Mouse (Mus musculus) kidney, embryonic 14.5 days (tissue): Measurements from ENCODE around the gene Cwc25. TPM values are rescaled to one million over a fixed set of nuclear protein-coding genes. Genes with fewer than 3 reads are reported as not detected.
"Not testable (repeated sequence)": the region's sequence is repeated elsewhere in the genome, so short reads cannot be mapped to it uniquely, and the experiment has no call there.

Source experiments
- ATAC-seq: fragments of 200-750 bp; cut with Nextera tagmentation; 2 replicates; pipeline ENCODE4 v1.8.0; 2017; ENCODE audit warnings: moderate number of reproducible peaks, mild to moderate bottlenecking, moderate TSS enrichment, moderate library complexity; ENCODE audit not compliant: low FRiP score, low TSS enrichment
- H3K27ac ChIP-seq: fragments of 300-500 bp; sonication (generic); 2 replicates; pipeline ENCODE4 v1.5.1; 2014; ENCODE audit warnings: low read depth, mild to moderate bottlenecking, low read length, moderate library complexity, mixed read lengths
- H3K27me3 ChIP-seq: fragments of 300-500 bp; sonication (generic); 2 replicates; pipeline ENCODE4 v1.6.1; 2014; ENCODE audit warnings: mild to moderate bottlenecking, low read length; ENCODE audit not compliant: control insufficient read depth, insufficient read depth
- H3K36me3 ChIP-seq: fragments of 300-500 bp; sonication (generic); 2 replicates; pipeline ENCODE4 v1.6.1; 2014; ENCODE audit warnings: low read length, mixed read lengths; ENCODE audit not compliant: control insufficient read depth, insufficient read depth
- H3K4me1 ChIP-seq: fragments of 300-500 bp; sonication (generic); 2 replicates; pipeline ENCODE4 v1.6.1; 2014; ENCODE audit warnings: low read length, mixed read lengths; ENCODE audit not compliant: control insufficient read depth, insufficient read depth
- H3K4me2 ChIP-seq: fragments of 300-500 bp; sonication (generic); replicated peaks from 2 replicates; pipeline ENCODE4 v1.6.1; 2014; ENCODE audit warnings: low read depth, mild to moderate bottlenecking, low read length
- H3K4me3 ChIP-seq: fragments of 300-500 bp; sonication (generic); 2 replicates; pipeline ENCODE4 v1.5.1; 2014; ENCODE audit warnings: mild to moderate bottlenecking, low read length
- H3K9ac ChIP-seq: fragments of 300-500 bp; sonication (generic); 2 replicates; pipeline ENCODE4 v1.6.1; 2014; ENCODE audit warnings: low read depth, mild to moderate bottlenecking, low read length, moderate library complexity
- H3K9me3 ChIP-seq: fragments of 300-500 bp; sonication (generic); 2 replicates; pipeline ENCODE4 v1.6.1; 2016; ENCODE audit warnings: low read length; ENCODE audit not compliant: control insufficient read depth
- WGBS: fragments of 180-500 bp; shearing (Covaris S2); extraction: QIAGEN DNeasy Blood & Tissue Kit; methylation state at CpG from one replicate; pipeline ENCODE4 v1.1.7; 2014; 5-methylcytosine and 5-hydroxymethylcytosine counted together
- polyA plus RNA-seq: library from polyadenylated mRNA; unstranded; fragments of >200 nt; fragmentation: Nextera tagmentation; extraction: Ambion mirVana; gene quantifications from 2 replicates; pipeline ENCODE4 v1.2.1, GENCODE M21; 2014

Gene Cwc25
- polyA plus RNA-seq, 1 experiment from 2014 or later, result 13.7 TPM

DNA sequence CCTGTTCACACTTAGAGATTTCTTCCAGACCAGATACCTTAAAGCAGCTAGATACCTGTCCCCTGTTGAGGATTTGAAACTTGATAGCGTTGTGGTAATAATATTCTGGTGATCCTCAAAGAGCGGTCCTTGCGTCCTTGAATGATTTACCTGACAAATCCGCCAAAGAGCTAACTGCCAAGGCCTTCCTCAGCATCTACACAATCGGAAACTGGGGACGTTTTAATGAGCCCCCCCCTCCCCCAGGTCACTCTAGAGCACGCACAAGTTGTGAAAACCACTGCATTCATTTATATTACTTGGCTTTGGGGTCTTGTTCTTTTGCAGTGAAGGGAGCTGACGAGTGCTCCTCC is 31.7 kb upstream of the Cwc25 start:
- peaks cover 14% of the 10 kb centered on the region for H3K4me1 ChIP-seq
- no peak overlapping the region for H3K9ac ChIP-seq
- H3K4me3 ChIP-seq, result no peak overlapping the region
- H3K4me2 ChIP-seq, result peak overlapping the region; percentile 19
- H3K9me3 ChIP-seq, result no peaks in the 10 kb centered on the region
- WGBS, result 33% methylated on average over 8 of the region's 8 CpGs
- H3K27ac ChIP-seq, result no peak overlapping the region
- H3K36me3 ChIP-seq, result no peaks in the 10 kb centered on the region
- H3K27me3 ChIP-seq, result no peaks in the 10 kb centered on the region
- no peak for ATAC-seq

DNA sequence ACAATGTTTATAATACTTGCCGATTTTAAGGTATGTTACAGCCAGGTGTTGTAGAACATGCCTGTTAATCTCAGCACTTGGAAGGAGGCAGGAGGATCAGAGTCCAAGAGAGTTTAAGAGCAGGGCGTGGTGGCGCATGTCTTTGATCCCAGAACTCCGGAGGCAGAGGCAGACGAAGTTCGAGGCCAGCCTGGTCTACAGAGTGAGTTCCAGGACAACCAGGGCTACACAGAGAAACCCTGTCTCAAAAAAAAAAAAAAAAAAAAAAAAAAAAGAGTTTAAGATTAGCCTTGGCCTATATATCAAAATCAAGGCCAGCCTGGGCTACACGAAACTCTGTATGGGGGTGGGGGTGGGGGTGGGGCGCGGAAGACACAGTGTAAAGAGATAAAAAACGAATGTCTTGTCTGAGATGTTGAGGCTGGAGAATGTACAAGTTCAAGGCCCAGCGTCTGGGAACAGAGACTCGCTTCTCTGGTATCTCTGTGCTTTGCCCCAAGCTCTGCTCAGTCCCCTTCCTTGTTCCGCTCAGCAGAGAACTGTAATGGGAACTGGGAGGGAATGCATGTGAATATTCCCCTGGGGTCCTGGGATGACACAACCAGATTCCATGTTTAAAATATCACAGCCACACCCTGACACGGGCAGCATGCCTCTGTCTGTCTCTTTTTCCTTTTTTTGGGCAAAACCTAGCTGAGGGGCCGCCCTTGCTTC is 31.2 kb upstream of the Cwc25 start:
- H3K4me2 ChIP-seq, result peak overlapping the region; percentile 19; the same call in 1 of the 2 replicates

DNA sequence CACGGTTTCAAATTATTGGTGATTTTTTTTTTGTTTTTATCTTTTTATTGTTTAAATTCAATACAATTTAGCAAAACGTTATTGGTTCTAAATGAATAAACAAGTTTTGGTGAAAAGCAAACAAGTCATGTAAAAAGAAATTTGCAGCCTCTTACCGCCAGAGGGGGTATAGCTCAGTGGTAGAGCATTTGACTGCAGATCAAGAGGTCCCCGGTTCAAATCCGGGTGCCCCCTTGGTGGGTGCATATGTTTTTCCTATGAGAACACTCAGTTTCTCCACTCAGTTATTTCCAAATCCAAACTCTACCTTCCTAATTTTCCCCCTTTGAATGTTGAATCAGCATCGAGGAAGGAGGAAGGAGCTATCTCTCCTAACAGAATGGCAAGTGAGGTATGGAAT is 30.6 kb upstream of the Cwc25 start:
- H3K36me3 ChIP-seq, result no peaks in the 10 kb centered on the region
- no peak overlapping the region for H3K27ac ChIP-seq
- peaks cover 9% of the 10 kb centered on the region for H3K4me1 ChIP-seq
- WGBS, result 6% methylated on average over 6 of the region's 6 CpGs
- ATAC-seq, result no peak
- no peak overlapping the region for H3K4me2 ChIP-seq
- no peaks in the 10 kb centered on the region for H3K9me3 ChIP-seq
- no peak overlapping the region for H3K9ac ChIP-seq
- H3K27me3 ChIP-seq, result no peaks in the 10 kb centered on the region
- no peak overlapping the region for H3K4me3 ChIP-seq

More for the DNA sequence above, 31.2 kb upstream of the Cwc25 start:
- Histone ChIP-seq H3K4me1 (peaks cover 14% of the 10 kb centered on the region), H3K9me3 (no peaks in the 10 kb centered on the region), H3K36me3 (no peaks in the 10 kb centered on the region), H3K27me3 (no peaks in the 10 kb centered on the region), H3K9ac (no peak overlapping the region), H3K4me3 (no peak overlapping the region), H3K27ac (no peak overlapping the region)
- 55% methylated on average over 15 of the region's 15 CpGs for WGBS
- no peak for ATAC-seq

DNA sequence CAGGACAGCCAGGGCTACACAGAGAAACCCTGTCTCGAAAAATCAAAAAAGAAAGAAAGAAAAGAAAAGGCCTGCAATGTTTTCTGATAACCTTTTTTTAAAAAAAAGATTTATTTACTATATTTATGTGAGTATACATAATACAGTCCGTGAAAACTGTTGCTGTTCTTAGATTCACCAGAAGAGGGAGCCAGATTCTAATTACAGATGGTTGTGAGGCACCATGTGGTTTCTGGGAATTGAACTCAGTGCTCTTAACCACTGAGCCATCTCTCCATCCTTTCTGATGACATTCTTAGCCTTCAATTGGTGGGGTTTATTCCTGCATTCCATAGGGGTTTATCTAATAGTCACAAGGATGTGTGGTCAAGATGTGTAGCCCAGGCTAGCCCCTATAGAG is 26.8 kb upstream of the Cwc25 start:
- H3K27me3 ChIP-seq, result no peaks in the 10 kb centered on the region
- no peaks in the 10 kb centered on the region for H3K9me3 ChIP-seq
- ATAC-seq, result no peak
- no peak overlapping the region for H3K4me2 ChIP-seq
- H3K36me3 ChIP-seq, result no peaks in the 10 kb centered on the region
- H3K4me3 ChIP-seq, result no peak overlapping the region
- no peak overlapping the region for H3K27ac ChIP-seq
- WGBS, result 14% methylated on average over 2 of the region's 2 CpGs
- no peak overlapping the region for H3K9ac ChIP-seq
- H3K4me1 ChIP-seq, result no peaks in the 10 kb centered on the region

DNA sequence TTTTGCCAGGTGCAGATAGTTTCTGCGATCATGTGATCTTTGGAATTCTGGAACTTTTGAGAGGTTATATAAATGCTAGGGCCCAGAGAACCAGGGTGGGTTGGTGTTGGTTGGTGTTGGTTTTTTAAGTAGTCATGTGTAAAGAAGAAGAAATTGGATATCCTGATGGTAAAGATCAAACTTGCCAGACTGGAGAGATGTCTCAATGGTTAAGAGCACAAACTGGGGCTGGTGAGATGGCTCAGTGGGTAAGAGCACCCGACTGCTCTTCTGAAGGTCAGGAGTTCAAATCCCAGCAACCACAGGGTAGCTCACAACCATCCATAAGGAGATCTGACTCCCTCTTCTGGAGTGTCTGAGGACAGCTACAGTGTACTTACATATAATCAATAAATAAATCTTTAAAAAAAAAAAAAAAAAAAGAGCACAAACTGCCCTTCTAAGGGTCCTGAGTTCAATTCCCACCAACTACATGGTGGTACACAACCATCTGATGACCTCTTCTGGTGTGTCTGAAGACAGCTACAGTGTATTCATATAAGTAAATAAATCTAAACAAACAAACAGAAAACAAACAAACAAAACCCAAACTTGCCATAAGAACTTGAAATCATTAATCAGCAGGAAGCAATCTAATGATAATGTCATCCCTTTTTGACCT is 24.6 kb upstream of the Cwc25 start:
- not testable (repeated sequence) for H3K4me2 ChIP-seq, H3K36me3 ChIP-seq, H3K9ac ChIP-seq, ATAC-seq, H3K4me3 ChIP-seq, H3K27ac ChIP-seq, H3K27me3 ChIP-seq, H3K4me1 ChIP-seq, H3K9me3 ChIP-seq
- 78% methylated on average over 2 of the region's 2 CpGs for WGBS

DNA sequence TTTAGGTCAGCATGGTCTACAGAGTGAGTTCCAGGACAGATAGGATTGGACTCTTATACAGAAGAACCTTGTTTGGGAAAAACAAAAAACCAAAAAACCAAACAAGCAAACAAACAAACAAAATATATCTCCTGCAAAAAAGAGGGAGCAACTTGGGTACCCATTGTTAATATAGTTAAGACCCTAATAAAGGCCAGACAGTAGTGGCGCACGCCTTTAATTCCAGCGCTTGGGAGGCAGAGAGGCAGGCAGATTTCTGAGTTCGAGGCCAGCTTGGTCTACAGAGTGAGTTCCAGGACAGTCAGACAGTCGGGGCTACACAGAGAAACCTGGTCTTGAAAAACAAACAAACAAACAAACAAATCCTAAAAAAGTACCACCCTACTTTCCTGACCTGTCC is 23.4 kb upstream of the Cwc25 start:
- Histone ChIP-seq H3K4me1 (no peaks in the 10 kb centered on the region), H3K27ac (no peak overlapping the region), H3K9me3 (no peaks in the 10 kb centered on the region), H3K36me3 (no peaks in the 10 kb centered on the region), H3K9ac (no peak overlapping the region), H3K4me3 (no peak overlapping the region), H3K27me3 (no peaks in the 10 kb centered on the region), H3K4me2 (no peak overlapping the region)
- ATAC-seq, result no peak
- WGBS, result 87% methylated on average over 5 of the region's 5 CpGs

DNA sequence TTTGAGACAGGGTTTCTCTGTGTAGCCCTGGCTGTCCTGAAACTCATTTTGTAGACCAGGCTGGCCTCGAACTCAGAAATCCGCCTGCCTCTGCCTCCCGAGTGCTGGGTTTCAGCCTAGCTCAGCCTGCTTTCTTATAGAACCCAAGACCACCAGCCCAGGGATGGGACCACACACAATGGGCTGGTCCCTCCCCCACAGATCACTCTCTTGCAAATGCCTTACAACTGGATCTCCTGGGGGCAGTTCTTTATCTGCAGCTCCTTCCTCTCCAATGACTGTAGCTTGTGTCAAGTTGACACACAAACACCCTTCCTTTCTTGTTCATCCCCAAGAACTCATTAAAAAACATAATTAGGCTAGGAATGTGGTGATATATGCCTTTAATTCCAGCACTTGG is 21.6 kb upstream of the Cwc25 start:
- Histone ChIP-seq H3K27me3 (no peaks in the 10 kb centered on the region), H3K4me2 (no peak overlapping the region), H3K4me3 (no peak overlapping the region), H3K9me3 (no peaks in the 10 kb centered on the region), H3K4me1 (no peaks in the 10 kb centered on the region), H3K36me3 (no peaks in the 10 kb centered on the region), H3K27ac (no peak overlapping the region), H3K9ac (no peak overlapping the region)
- ATAC-seq, result no peak
- WGBS, result 90% methylated on average over 3 of the region's 3 CpGs

DNA sequence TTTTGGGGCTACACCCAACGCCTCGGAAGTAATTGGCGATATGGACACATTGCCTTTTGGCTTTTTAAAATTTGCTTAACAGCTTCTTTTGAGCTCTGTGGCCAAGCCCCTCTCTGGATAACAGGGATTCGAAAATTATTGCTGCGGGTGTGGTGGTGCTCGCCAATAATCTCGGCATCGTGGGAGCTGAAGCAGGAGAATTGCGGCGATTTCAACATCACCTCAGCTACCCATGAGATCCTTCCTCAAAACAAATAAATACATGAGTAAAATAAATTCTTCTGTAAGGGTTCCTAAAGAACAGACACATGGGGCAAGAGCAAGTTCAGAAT is 16.2 kb upstream of the Cwc25 start:
- no peaks in the 10 kb centered on the region for H3K9me3 ChIP-seq
- peak overlapping the region; percentile 68 for H3K4me2 ChIP-seq
- H3K27me3 ChIP-seq, result no peaks in the 10 kb centered on the region
- peak overlapping the region; percentile 94 for H3K4me3 ChIP-seq
- peaks cover 38% of the 10 kb centered on the region for H3K36me3 ChIP-seq
- H3K9ac ChIP-seq, result peak overlapping the region; percentile 98
- H3K4me1 ChIP-seq, result peaks cover 15% of the 10 kb centered on the region; the same call in 1 of the 2 replicates
- ATAC-seq, result no peak
- peak overlapping the region; percentile 91; the same call in 1 of the 2 replicates for H3K27ac ChIP-seq
- 0% methylated on average over 10 of the region's 10 CpGs for WGBS

DNA sequence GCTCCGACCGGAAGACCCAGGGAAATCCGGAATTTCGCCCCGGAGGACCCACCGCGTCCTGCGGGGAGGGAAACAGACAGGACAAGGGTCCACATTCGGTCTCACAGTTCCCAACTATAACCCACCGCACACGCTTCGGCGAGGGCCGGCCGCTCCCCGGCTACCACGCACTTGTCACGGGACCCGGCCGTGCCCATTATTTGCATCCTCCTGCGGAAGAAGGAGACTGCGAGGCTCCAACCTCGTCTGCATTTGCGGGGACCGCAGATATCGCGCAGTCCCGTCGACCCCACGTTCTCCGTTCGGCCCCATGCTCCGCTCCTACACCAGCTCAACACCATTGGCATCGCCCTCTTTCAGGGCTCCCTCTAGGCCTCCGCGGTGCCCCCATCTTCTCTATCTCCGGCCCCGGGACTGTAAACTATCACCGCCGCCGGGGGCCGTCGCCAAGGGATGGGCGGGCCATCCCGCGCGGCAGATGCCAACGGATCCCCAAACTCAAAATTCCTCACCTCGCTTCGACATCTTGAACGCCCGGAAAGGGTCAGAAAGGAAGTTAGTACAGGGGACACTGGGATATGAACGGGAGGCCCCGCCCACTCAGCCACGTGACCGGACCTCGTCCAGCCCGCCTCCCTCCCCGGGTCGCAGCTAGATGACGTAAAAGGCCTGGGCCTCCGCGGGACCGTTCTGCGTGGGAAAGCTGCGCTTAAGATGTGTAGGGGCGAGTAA is 15.6 kb upstream of the Cwc25 start, which contains the start of gene Rpl23:
Gene Rpl23, minus strand, starts transcription at position 606 of the 732 bp plus-strand sequence.
- peaks cover 43% of the 10 kb centered on the region for H3K36me3 ChIP-seq
- peak within 1 kb of the TSS; percentile 91 for H3K27ac ChIP-seq
- peak within 1 kb of the TSS; percentile 98 for H3K9ac ChIP-seq
- WGBS, result 1% methylated on average over 67 of the region's 67 CpGs
- H3K9me3 ChIP-seq, result no peaks in the 10 kb centered on the region
- ATAC-seq, result peak; percentile 96
- peak within 1 kb of the TSS; percentile 94 for H3K4me3 ChIP-seq
- no peaks in the 10 kb centered on the region for H3K27me3 ChIP-seq
- peaks cover 15% of the 10 kb centered on the region; the same call in 1 of the 2 replicates for H3K4me1 ChIP-seq
- H3K4me2 ChIP-seq, result peak within 1 kb of the TSS; percentile 68
